Mouse (Mus musculus): ENCODE data around the gene Il2rb. TPM values are rescaled to one million over a fixed set of nuclear protein-coding genes. Genes with fewer than 3 reads are reported as not detected.

The Il2rb gene
- 94.2 and 157 TPM in 2 replicates for polyA plus RNA-seq (2012; ENCODE audit: low replicate concordance)

DNA sequence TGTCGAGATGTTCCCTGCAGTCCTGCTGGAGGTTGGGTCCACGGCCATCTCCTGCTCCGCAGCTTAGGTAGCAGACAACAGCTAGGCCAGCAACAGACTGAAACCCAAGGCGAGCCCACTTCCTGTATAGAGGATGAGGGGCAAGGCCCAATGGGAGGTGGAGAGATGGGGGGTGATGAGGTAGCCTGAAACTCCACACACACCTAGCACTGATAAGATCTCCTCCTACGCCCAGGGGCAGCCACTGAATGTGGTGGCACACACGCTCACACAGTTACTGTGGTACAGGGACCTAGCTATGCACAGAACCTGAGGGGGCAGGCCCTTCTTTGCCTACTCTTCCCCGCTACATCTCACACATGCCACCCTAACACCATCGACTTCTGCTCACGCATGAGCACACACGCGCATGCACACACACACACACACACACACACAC, at the start of gene Il2rb:
Gene Il2rb (minus strand): TSS at position 304 of the 439 bp plus-strand sequence.

DNA sequence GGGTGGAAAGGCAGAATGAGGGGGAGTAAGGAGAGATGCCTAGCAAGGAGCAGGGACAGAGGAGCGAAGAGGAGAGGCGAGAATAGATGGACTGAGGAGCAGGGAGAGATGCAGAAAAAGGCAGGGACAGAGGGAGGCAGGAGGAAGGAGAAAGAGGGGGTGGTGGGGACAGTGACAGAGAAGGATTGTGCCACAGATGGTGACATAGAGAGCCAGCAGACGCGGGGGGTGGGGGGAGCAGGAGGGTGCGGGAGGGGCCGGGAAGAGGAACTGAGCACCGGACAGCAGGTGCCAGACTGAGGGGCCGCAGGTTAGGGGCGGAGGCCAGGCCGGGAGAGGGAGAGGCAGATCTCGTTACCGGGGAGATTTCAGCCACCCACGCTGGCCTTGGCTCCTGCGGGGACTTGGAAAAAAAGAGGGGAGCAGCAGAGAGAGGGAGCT, 49.5 kb upstream of the Il2rb start, which contains the start of gene Sstr3:
Gene Sstr3 (minus strand): TSS at position 125 of the 441 bp plus-strand sequence.

DNA sequence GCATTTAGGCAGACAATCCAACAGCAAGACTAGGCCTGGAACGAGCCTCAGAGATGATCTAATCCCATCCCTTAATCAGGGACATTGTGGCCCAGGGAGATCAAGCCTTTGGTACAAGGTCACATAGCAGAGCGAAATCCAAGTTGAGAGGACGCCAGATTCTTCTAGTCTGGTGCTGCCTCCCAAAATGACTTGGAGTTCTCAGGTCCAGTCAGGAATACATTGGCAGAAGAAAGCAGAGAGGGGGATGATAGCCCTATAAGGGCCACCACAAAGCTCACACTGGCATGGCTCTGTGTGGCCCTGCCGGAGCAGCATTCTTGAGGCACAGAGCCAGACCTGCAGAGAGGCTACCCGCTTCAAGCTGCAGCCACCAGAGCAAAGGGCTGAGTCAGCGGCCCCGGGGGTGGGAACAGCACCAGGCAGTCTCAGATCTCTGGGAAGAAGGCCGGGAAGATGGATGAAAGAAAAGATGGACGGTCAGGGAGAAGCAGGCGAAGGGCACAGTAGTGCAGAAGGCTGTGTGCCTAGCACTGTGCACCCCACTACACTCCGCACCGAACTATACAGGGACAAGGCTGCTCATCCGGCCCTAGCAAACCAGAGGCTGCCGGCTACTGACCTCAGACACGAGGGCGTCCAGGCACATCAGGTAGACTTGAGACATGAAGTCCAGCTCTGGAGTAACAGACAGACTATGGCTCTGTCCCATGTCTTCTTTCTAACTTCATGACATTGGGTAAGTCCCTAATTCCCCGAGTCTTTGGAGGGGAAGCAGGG, 35.8 kb upstream of the Il2rb start, which contains the start of gene C1qtnf6:
Gene C1qtnf6 (minus strand): TSS at position 746 of the 780 bp plus-strand sequence.

DNA sequence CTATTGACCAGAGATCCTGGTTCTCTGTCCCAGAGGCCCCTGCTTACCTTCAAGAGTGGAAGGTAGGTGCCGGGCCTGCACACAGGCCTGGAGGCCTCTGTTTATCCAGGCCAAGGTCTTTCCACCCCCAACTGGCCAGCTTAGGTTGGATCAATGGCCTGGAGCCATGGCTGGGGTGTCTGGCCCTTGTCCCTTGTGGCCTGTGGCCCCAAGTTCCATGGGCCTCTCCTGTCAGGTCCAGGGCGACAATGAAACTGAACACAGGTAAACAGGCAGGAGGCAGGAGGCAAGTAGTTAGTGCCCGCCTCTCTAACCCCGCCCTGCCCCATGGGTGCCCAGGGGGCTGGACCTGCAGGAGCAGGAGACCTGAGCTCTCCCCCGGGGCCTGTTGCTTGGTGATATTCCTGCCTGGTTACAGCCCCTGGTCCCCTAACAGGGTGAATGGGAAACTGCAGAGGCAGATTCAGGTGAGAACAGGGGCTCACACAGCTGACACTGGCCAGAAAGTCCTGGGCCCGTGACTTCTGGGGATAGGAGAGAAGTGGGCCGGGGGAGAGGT, 26.6 kb downstream of the Il2rb start, which contains the start of gene Tmprss6:
Gene Tmprss6 (minus strand): TSS at position 256 of the 559 bp plus-strand sequence.

Other genes starting within 250 kb of the Il2rb start
- gene Csf2rb2, start 189.6 kb downstream of the Il2rb start, polyA plus RNA-seq (2012; ENCODE audit: low replicate concordance): 13.9 and 82.5 TPM in 2 replicates
- gene Csf2rb, start 169.5 kb downstream of the Il2rb start, polyA plus RNA-seq (2012; ENCODE audit: low replicate concordance): 71.1 and 138 TPM in 2 replicates
- not detected in 2 replicates for gene Tex33, start 99.4 kb downstream of the Il2rb start, polyA plus RNA-seq (2012; ENCODE audit: low replicate concordance)
- 2.3 and 5.9 TPM in 2 replicates for gene Tst, start 89.4 kb downstream of the Il2rb start, polyA plus RNA-seq (2012; ENCODE audit: low replicate concordance)
- 71.3 and 114 TPM in 2 replicates for gene Mpst, start 88.9 kb downstream of the Il2rb start, polyA plus RNA-seq (2012; ENCODE audit: low replicate concordance)
- gene Kctd17, start 66.7 kb downstream of the Il2rb start, polyA plus RNA-seq (2012; ENCODE audit: low replicate concordance): 31.7 and 122 TPM in 2 replicates
- 0.25 TPM in 1 of 2 replicates, not detected in the other for gene Tmprss6, start 26.6 kb downstream of the Il2rb start, polyA plus RNA-seq (2012; ENCODE audit: low replicate concordance)
- gene C1qtnf6, start 36.1 kb upstream of the Il2rb start, polyA plus RNA-seq (2012; ENCODE audit: low replicate concordance): 1.7 and 1.8 TPM in 2 replicates
- not detected in 2 replicates for gene Sstr3, start 49.4 kb upstream of the Il2rb start, polyA plus RNA-seq (2012; ENCODE audit: low replicate concordance)
- 266 and 1,162 TPM in 2 replicates for gene Rac2, start 77.5 kb upstream of the Il2rb start, polyA plus RNA-seq (2012; ENCODE audit: low replicate concordance)
- 100 and 114 TPM in 2 replicates for gene Cyth4, start 101.8 kb upstream of the Il2rb start, polyA plus RNA-seq (2012; ENCODE audit: low replicate concordance)
- 0.01 TPM in 1 of 2 replicates, not detected in the other for gene Elfn2, start 223.5 kb upstream of the Il2rb start, polyA plus RNA-seq (2012; ENCODE audit: low replicate concordance)

Measured in hematopoietic multipotent progenitor cell, adult 10-12 weeks (in vitro differentiated cells).